Mouse (Mus musculus): ENCODE results near the gene Mapk6. TPM values are rescaled to one million over a fixed set of nuclear protein-coding genes. Genes with fewer than 3 reads are reported as not detected.

Gene Mapk6
- polyA plus RNA-seq, 1 experiment from 2014 or later, result 149 TPM

DNA sequence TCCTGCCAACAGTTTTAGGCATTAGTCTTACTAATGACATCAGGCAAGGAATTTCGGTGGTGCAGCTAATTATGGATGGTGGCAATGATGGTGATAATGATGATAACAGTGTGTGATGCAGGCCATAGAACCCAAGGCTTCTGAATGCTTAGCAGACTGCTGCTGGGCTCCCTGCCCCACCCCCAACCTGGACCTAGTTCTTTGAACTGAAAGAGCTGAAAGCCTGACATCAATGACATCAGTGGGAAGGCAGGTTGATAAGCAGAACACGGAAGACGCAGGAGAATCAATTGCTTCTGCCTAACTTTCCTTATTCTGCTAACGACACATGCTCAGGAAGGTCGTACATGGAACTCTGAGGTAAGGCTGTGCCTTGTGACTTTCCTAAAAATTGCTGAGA, 3.4 kb upstream of the Mapk6 start:
- Histone ChIP-seq H3K9me3 (no peaks in the 10 kb centered on the region), H3K36me3 (replicated peaks) (no peaks in the 10 kb centered on the region), H3K4me1 (peaks cover 34% of the 10 kb centered on the region), H3K4me3 (no peak overlapping the region), H3K27ac (replicated peaks) (0 out of 2 replicates have a peak overlapping the region, but pooled peaks have one; percentile 30), H3K27me3 (replicated peaks; ENCODE audit: low read depth, poor library complexity, severe bottlenecking) (no peaks in the 10 kb centered on the region)
- DNase-seq (ENCODE audit: low spot score), result no peak
- 78% methylated on average over 5 of the region's 5 CpGs for WGBS

GRCm38 (mm10) chr9:75411584-75411983, 1.8 kb upstream of the Mapk6 start:
- Histone ChIP-seq H3K9me3 (no peaks in the 10 kb centered on the region), H3K36me3 (replicated peaks) (no peaks in the 10 kb centered on the region), H3K4me1 (peaks cover 46% of the 10 kb centered on the region), H3K4me3 (no peak overlapping the region), H3K27ac (replicated peaks) (no peak overlapping the region), H3K27me3 (replicated peaks; ENCODE audit: low read depth, poor library complexity, severe bottlenecking) (no peaks in the 10 kb centered on the region)
- DNase-seq (ENCODE audit: low spot score), result no peak
- 82% methylated on average over 9 of the region's 9 CpGs for WGBS

DNA sequence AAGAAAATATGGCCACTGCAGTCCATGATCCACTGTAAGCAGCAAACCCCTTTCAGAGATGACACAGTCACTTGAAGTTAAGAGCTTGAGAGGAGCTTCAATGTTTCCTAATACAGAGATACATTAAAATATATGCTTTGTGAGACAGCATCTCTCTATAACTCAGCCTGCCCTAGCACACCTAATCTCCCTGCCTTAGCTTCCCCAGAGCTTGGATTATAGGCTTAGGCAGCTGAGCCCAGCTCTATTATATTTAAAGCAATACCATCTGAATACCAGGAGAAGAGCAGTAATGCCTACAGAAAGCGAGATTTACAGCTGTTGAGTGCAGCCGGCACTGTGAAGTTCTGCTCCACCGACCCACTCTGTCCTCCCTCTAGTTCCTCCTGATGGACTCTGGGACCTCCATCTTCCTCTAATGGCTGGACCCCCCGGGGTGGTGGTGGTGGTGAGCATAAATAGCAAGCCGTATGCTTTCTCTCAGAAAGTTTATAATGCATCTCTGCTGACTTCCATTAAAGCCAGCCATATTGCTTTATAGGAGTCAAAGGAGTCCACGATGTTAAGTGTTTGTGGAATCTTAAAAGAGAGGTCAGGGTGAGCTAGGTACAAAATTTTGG, 1.2 kb upstream of the Mapk6 start:
- Histone ChIP-seq H3K4me3 (peak overlapping the region; percentile 96; the same call in 1 of the 2 replicates), H3K27me3 (replicated peaks; ENCODE audit: low read depth, poor library complexity, severe bottlenecking) (no peaks in the 10 kb centered on the region), H3K9me3 (no peaks in the 10 kb centered on the region), H3K27ac (replicated peaks) (peak overlapping the region; percentile 99), H3K4me1 (peaks cover 52% of the 10 kb centered on the region), H3K36me3 (replicated peaks) (0 out of 2 replicates have a peak, but pooled peaks cover 3% of the 10 kb centered on the region)
- no peak for DNase-seq (ENCODE audit: low spot score)
- WGBS, result 78% methylated on average over 6 of the region's 6 CpGs

- Histone ChIP-seq H3K27ac (replicated peaks) (peak overlapping the region; percentile 99), H3K4me1 (peaks cover 59% of the 10 kb centered on the region), H3K27me3 (replicated peaks; ENCODE audit: low read depth, poor library complexity, severe bottlenecking) (no peaks in the 10 kb centered on the region), H3K36me3 (replicated peaks) (0 out of 2 replicates have a peak, but pooled peaks cover 5% of the 10 kb centered on the region), H3K9me3 (no peaks in the 10 kb centered on the region), H3K4me3 (peak overlapping the region; percentile 96)
- WGBS, result under 1% methylated on average over 87 of the region's 90 CpGs
- DNase-seq (ENCODE audit: low spot score), result peak; percentile 78
These were observed 564 bp downstream of the Mapk6 start for GRCm38 (mm10) chr9:75409031-75409851.

GRCm38 (mm10) chr9:75408204-75408826, 1.5 kb downstream of the Mapk6 start:
- DNase-seq (ENCODE audit: low spot score), result no peak
- Histone ChIP-seq H3K36me3 (replicated peaks) (0 out of 2 replicates have a peak, but pooled peaks cover 5% of the 10 kb centered on the region), H3K27me3 (replicated peaks; ENCODE audit: low read depth, poor library complexity, severe bottlenecking) (no peaks in the 10 kb centered on the region), H3K4me1 (peaks cover 59% of the 10 kb centered on the region), H3K27ac (replicated peaks) (peak overlapping the region; percentile 99), H3K4me3 (peak overlapping the region; percentile 96), H3K9me3 (no peaks in the 10 kb centered on the region)
- 7% methylated on average over 11 of the region's 11 CpGs for WGBS

GRCm38 (mm10) chr9:75407803-75408202, 2.0 kb downstream of the Mapk6 start:
- no peaks in the 10 kb centered on the region for H3K27me3 ChIP-seq (replicated peaks; ENCODE audit: low read depth, poor library complexity, severe bottlenecking)
- peak overlapping the region; percentile 96 for H3K4me3 ChIP-seq
- H3K27ac ChIP-seq (replicated peaks), result no peak overlapping the region
- 0 out of 2 replicates have a peak, but pooled peaks cover 5% of the 10 kb centered on the region for H3K36me3 ChIP-seq (replicated peaks)
- H3K4me1 ChIP-seq, result peaks cover 62% of the 10 kb centered on the region
- no peaks in the 10 kb centered on the region for H3K9me3 ChIP-seq
- DNase-seq (ENCODE audit: low spot score), result peak; percentile 37
- 19% methylated on average over 10 of the region's 10 CpGs for WGBS

DNA sequence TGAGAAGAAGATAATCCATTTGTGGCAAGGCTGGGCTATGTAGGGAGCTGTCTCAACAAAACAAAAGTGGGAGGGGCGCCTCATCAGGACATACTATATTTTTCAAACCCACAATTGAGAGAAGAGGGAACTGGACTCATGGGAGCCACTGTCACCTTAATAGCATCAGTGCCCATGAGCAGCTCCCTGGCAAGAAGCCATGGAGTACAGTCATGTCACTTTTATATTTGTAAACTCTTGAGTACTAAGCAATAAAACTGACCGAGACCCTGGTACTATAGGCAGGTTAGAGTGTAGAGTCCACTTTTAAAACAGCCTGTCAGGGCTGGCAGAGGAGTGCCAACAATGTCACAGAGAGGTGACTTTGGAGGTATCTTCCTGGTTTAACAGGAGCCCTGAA, 3.7 kb downstream of the Mapk6 start:
- no peak overlapping the region for H3K27ac ChIP-seq (replicated peaks)
- H3K27me3 ChIP-seq (replicated peaks; ENCODE audit: low read depth, poor library complexity, severe bottlenecking), result no peaks in the 10 kb centered on the region
- DNase-seq (ENCODE audit: low spot score), result no peak
- H3K36me3 ChIP-seq (replicated peaks), result 0 out of 2 replicates have a peak, but pooled peaks cover 5% of the 10 kb centered on the region
- H3K4me1 ChIP-seq, result peaks cover 67% of the 10 kb centered on the region
- no peak overlapping the region for H3K4me3 ChIP-seq
- WGBS, result 95% methylated on average over 2 of the region's 2 CpGs
- no peaks in the 10 kb centered on the region for H3K9me3 ChIP-seq

- H3K4me3 ChIP-seq, result no peak overlapping the region
- H3K4me1 ChIP-seq, result peaks cover 54% of the 10 kb centered on the region
- no peak overlapping the region for H3K27ac ChIP-seq (replicated peaks)
- H3K36me3 ChIP-seq (replicated peaks), result peaks cover 15% of the 10 kb centered on the region
- WGBS, result 83% methylated on average over 3 of the region's 3 CpGs
- H3K9me3 ChIP-seq, result no peaks in the 10 kb centered on the region
- DNase-seq (ENCODE audit: low spot score), result no peak
- no peaks in the 10 kb centered on the region for H3K27me3 ChIP-seq (replicated peaks; ENCODE audit: low read depth, poor library complexity, severe bottlenecking)
These were observed 6.3 kb downstream of the Mapk6 start for GRCm38 (mm10) chr9:75403520-75403919.

DNA sequence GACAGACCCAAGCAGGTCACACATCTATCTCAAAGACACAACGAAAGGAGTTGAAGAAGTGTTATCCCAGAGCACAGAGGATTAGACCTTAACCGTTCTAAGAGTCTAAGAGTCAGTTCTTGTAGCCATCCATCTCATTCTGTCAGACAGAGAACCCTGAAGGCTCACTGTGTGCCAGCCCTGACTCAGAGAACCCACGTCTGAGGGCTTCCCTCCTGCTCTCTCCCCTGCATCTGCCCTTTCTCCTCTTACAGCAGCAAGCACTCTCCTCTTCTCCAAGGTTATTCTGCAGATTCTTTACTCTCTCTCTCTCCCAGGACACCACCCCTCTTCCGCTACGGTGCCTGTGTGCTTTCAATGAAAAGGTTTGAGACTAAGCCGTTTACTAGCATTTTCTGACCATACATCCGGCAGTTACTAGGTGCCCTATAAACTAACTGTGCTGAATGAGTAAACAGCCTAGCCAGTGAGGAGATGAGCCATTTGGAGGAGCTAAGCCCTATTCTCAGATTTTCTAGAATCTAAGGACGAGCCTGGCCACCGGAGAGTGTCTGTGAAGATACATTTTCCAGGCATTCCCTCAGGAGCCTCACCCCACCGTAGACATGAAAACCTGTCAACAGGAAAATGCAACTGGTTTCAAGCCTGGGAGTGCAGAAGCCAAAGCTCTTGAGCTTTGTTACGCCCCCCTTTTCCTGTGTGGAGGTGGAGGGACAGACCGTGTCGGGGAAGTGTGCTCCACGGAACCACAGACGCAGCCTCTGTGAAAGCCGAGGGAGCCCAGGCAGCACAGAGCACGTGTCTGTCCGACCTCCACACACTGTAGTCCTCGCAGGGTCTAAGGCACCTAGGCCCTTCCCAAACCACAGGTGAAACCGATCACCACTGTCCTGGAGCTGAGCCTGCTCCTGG, 8.0 kb downstream of the Mapk6 start:
- DNase-seq (ENCODE audit: low spot score), result no peak
- 87% methylated on average over 20 of the region's 20 CpGs for WGBS
- Histone ChIP-seq H3K4me3 (no peak overlapping the region), H3K9me3 (no peaks in the 10 kb centered on the region), H3K4me1 (peaks cover 38% of the 10 kb centered on the region), H3K36me3 (replicated peaks) (peaks cover 32% of the 10 kb centered on the region), H3K27ac (replicated peaks) (no peak overlapping the region), H3K27me3 (replicated peaks; ENCODE audit: low read depth, poor library complexity, severe bottlenecking) (no peaks in the 10 kb centered on the region)

- Histone ChIP-seq H3K4me3 (no peak overlapping the region), H3K9me3 (no peaks in the 10 kb centered on the region), H3K27me3 (replicated peaks; ENCODE audit: low read depth, poor library complexity, severe bottlenecking) (no peaks in the 10 kb centered on the region), H3K27ac (replicated peaks) (no peak overlapping the region), H3K4me1 (peaks cover 27% of the 10 kb centered on the region), H3K36me3 (replicated peaks) (peaks cover 39% of the 10 kb centered on the region)
- no peak for DNase-seq (ENCODE audit: low spot score)
- WGBS, result 87% methylated on average over 5 of the region's 5 CpGs
These were observed 9.2 kb downstream of the Mapk6 start for GRCm38 (mm10) chr9:75400639-75401038.

GRCm38 (mm10) chr9:75399069-75399468, 10.7 kb downstream of the Mapk6 start:
- H3K4me1 ChIP-seq, result peaks cover 18% of the 10 kb centered on the region
- no peaks in the 10 kb centered on the region for H3K27me3 ChIP-seq (replicated peaks; ENCODE audit: low read depth, poor library complexity, severe bottlenecking)
- no peaks in the 10 kb centered on the region for H3K9me3 ChIP-seq
- no peak overlapping the region for H3K4me3 ChIP-seq
- H3K27ac ChIP-seq (replicated peaks), result no peak overlapping the region
- 91% methylated on average over 4 of the region's 4 CpGs for WGBS
- no peak for DNase-seq (ENCODE audit: low spot score)
- peaks cover 55% of the 10 kb centered on the region for H3K36me3 ChIP-seq (replicated peaks)

- Histone ChIP-seq H3K9me3 (no peaks in the 10 kb centered on the region), H3K27ac (replicated peaks) (no peak overlapping the region), H3K4me3 (no peak overlapping the region), H3K27me3 (replicated peaks; ENCODE audit: low read depth, poor library complexity, severe bottlenecking) (no peaks in the 10 kb centered on the region), H3K36me3 (replicated peaks) (peaks cover 86% of the 10 kb centered on the region), H3K4me1 (no peaks in the 10 kb centered on the region)
- DNase-seq (ENCODE audit: low spot score), result no peak
- WGBS, result 92% methylated on average over 6 of the region's 6 CpGs
These were observed 13.8 kb downstream of the Mapk6 start for GRCm38 (mm10) chr9:75395971-75396370.

Measured in embryonic facial prominence, embryonic 10.5 days (tissue).